Mouse (Mus musculus) C2C12 (cell line): ENCODE results near the gene Tpcn2. TPM values are rescaled to one million over a fixed set of nuclear protein-coding genes. Genes with fewer than 3 reads are reported as not detected.

Experiments used
- H3K27me3 ChIP-seq: one replicate; pipeline ENCODE4 v1.6.1; 2011; ENCODE audit not compliant: control insufficient read depth, insufficient read depth, insufficient read length
- H3K36me3 ChIP-seq: one replicate; pipeline ENCODE4 v1.6.1; 2011; ENCODE audit not compliant: control insufficient read depth, insufficient read depth
- H3K4me3 ChIP-seq: one replicate; pipeline ENCODE4 v1.5.1; 2011; ENCODE audit warnings: mild to moderate bottlenecking, control low read depth; ENCODE audit not compliant: poor library complexity, insufficient read depth, severe bottlenecking
- H3K79me2 ChIP-seq: one replicate; pipeline ENCODE4 v1.6.1; 2011; ENCODE audit not compliant: control insufficient read depth, insufficient read depth
- H3K79me3 ChIP-seq: one replicate; pipeline ENCODE4 v1.6.1; 2011; ENCODE audit warnings: low read depth, control low read depth
- H3ac ChIP-seq: one replicate; pipeline ENCODE3; 2011; ENCODE audit warnings: low read depth; ENCODE audit not compliant: control insufficient read depth, insufficient read length
- CEBPB ChIP-seq: IDR thresholded peaks from one replicate; pipeline ENCODE4 v1.6.1; 2011; ENCODE audit warnings: low read depth, mild to moderate bottlenecking, control low read depth, moderate library complexity
- CTCF ChIP-seq: IDR thresholded peaks from one replicate; pipeline ENCODE4 v1.5.1; 2011; ENCODE audit not compliant: control insufficient read depth, insufficient read depth, insufficient read length
- FOSL1 ChIP-seq: IDR thresholded peaks from one replicate; pipeline ENCODE4 v1.8.0; 2011; ENCODE audit warnings: mild to moderate bottlenecking, low read length; ENCODE audit not compliant: poor library complexity, insufficient read depth, severe bottlenecking
- MAX ChIP-seq: IDR thresholded peaks from one replicate; pipeline ENCODE4 v1.6.1; 2011; ENCODE audit warnings: mild to moderate bottlenecking, control low read depth
- MYOD1 ChIP-seq: IDR thresholded peaks from one replicate; pipeline ENCODE4 v1.6.1; 2011; ENCODE audit warnings: low read depth; ENCODE audit not compliant: control insufficient read depth, insufficient read length
- MYOG ChIP-seq: IDR thresholded peaks from one replicate; pipeline ENCODE4 v1.6.1; 2011; ENCODE audit not compliant: control insufficient read depth, insufficient read length; ENCODE audit errors: extremely low read depth
- USF1 ChIP-seq: IDR thresholded peaks from one replicate; pipeline ENCODE4 v1.6.1; 2011; ENCODE audit warnings: low read depth, mild to moderate bottlenecking, control low read depth, moderate library complexity
- polyA plus RNA-seq: library from polyadenylated mRNA; unstranded; fragments of >200 nt; fragmentation: generic; extraction: Trizol; gene quantifications from one replicate; pipeline ENCODE4 v1.2.1, GENCODE M21; 2012; ENCODE audit warnings: missing spikeins

The Tpcn2 gene
- polyA plus RNA-seq, 1 experiment: 5.2 TPM

DNA sequence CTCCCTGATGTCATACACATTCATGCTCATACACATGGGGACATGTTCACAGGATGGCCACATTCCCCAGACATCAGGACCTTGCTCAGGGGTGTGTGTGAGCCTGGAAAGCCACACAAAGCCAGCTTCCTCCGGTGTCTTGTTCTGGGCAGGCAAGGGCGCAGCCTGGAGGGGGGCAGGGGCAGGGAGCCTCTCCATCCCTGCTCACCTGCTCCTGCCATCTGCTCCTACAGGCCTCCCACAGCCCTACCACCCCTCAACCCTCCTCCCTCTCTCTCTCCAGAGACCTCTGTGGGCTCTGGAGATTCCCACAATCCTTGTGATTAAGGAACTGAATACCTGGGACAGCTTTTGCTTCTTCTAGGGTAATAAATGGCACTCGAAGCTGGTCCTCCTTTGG lies 132.0 kb downstream of the Tpcn2 start:
- Histone ChIP-seq H3ac (no peak overlapping the region), H3K79me3 (no peaks in the 10 kb centered on the region), H3K4me3 (no peak overlapping the region), H3K79me2 (no peaks in the 10 kb centered on the region), H3K36me3 (no peaks in the 10 kb centered on the region), H3K27me3 (no peaks in the 10 kb centered on the region)
- TF ChIP-seq MYOD1 (no peak), CEBPB (no peak), CTCF (no peak), MAX (no peak), FOSL1 (no peak), USF1 (no peak), MYOG (no peak)

DNA sequence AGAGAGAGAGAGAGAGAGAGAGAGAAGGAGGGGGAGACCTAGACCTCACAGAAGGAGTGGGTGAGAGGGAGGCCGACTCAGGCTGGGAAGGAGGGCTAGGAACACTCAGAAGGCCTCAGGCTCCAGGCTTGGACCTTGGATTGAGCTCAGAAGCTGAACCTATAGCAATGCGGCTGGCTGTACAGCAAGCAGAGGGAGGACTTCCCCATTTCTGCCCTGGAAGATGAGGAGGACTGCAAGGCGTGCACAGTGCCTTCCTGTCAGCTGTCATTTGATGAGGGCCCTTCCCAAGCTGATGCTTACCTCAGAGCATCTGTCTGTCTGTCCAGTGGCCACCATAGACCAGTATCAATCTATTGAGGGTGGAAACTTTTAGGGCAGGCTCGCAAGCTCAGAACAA lies 134.9 kb downstream of the Tpcn2 start:
- H3K36me3 ChIP-seq: no peaks in the 10 kb centered on the region
- H3ac ChIP-seq: no peak overlapping the region
- no peaks in the 10 kb centered on the region for H3K27me3 ChIP-seq
- no peaks in the 10 kb centered on the region for H3K79me2 ChIP-seq
- TF ChIP-seq CEBPB (no peak), CTCF (no peak), USF1 (no peak), MYOG (no peak), MYOD1 (no peak), FOSL1 (no peak), MAX (no peak)
- H3K4me3 ChIP-seq: no peak overlapping the region
- H3K79me3 ChIP-seq: no peaks in the 10 kb centered on the region

DNA sequence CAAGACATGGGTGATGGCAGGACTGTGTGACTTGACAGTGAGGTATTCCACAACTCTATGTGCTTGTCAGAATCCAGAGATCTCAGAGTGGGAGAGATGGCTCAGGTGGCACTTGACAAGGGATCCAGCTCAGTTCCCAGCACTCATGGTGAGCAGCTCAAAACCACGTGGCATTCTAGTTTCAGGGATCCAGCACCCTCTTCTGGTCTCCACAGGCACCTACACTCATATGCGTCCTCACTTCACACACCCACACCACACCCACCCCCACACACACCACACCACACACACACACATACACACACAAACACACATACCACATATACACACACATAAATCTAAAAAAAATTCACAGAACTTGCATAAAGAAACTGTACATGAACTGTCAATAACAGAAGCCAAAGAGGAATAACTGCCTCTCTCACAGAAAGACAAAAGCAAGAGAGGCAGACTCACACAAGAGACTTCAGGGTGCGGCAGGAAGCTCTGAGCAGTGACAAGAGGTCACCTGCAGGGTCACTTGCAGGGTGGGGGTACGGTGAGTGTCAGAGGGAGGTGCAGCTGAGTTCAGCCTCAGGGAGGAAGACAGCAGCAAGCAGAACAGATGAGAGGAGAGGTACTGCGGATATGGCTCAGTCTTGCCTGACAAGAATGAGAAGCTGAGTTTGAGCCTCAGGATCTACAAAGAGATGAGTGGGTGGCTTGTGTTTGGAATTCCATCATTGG lies 135.7 kb downstream of the Tpcn2 start:
- no peaks in the 10 kb centered on the region for H3K79me3 ChIP-seq
- TF ChIP-seq USF1 (no peak), MYOD1 (no peak), FOSL1 (no peak), MYOG (no peak), CTCF (no peak), CEBPB (no peak), MAX (no peak)

DNA sequence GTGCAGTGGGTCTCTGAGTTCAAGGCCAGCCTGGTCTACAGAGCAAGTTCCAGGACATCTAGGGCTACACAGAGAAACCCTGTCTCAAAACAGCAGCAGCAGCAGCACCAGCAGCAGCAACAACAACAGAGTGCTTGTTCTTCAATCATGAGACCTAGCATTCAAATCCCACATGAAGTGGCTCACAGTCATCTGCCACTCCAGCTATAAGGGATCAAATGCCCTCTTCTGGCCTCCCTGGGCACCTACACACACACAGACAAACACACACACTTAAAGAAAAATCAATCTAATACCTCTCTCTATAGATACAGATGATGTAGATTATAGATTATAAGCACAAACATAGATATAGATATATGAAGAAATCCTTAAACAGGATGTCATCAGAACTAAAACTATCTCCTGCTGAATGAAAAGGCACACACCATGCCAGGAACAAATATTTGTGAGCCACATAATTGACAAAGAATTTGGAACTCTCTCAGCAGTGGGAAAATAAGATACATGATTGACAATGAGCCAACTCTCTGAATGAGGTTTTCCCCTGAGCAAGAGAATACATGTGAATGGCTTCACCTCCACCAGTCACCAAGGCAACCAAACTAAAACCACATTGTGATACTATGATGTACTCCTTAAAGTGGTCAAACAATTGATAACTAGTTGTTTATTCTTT lies 137.4 kb downstream of the Tpcn2 start:
- Histone ChIP-seq H3K36me3 (no peaks in the 10 kb centered on the region), H3K4me3 (no peak overlapping the region), H3K79me2 (no peaks in the 10 kb centered on the region), H3ac (no peak overlapping the region), H3K79me3 (no peaks in the 10 kb centered on the region), H3K27me3 (no peaks in the 10 kb centered on the region)
- TF ChIP-seq MYOG (no peak), FOSL1 (no peak), MAX (no peak), CEBPB (no peak), USF1 (no peak), CTCF (no peak), MYOD1 (no peak)

More for the DNA sequence above, 135.7 kb downstream of the Tpcn2 start:
- Histone ChIP-seq H3K79me2 (no peaks in the 10 kb centered on the region), H3ac (no peak overlapping the region), H3K27me3 (no peaks in the 10 kb centered on the region), H3K36me3 (no peaks in the 10 kb centered on the region), H3K4me3 (no peak overlapping the region)

DNA sequence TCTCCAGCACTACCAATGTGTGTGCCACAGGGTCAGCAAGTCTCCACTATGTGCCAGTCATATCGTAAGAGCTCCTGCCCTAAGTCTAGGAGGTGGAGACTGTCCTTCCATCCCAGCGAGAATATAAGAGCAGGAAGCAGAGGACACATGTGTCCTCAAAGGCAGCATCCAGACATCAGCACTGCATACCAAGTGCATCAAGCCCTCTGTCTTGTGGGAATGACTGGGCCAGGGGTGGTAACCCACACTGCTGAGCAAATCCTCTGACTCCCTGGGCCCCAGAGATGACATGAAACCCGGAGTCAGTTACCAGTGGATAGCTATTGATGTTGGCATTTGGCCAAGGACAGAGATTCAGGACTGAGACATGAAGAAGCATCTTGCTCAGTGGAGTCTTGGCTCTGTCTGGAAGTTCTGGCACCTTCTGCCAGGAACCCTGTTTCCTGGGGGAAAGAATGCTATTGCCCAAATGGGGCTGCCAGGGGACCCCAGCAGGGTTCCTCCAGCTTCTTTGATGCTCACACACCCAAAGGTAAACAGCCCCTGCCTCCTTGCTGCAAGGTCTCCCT lies 140.2 kb downstream of the Tpcn2 start:
- Histone ChIP-seq H3K79me2 (no peaks in the 10 kb centered on the region), H3K79me3 (no peaks in the 10 kb centered on the region), H3K36me3 (no peaks in the 10 kb centered on the region), H3ac (no peak overlapping the region), H3K27me3 (no peaks in the 10 kb centered on the region), H3K4me3 (no peak overlapping the region)
- TF ChIP-seq MYOD1: peak; percentile 53
- TF ChIP-seq USF1: no peak
- TF ChIP-seq MYOG: no peak
- no peak for TF ChIP-seq FOSL1
